Mouse (Mus musculus) kidney, adult 18-20 months (tissue): ENCODE data around the gene Olfr695.
"Not testable (repeated sequence)": the region's sequence is repeated elsewhere in the genome, so short reads cannot be mapped to it uniquely, and the experiment has no call there.

Experiments
- DNase-seq: peaks from one replicate; pipeline ENCODE4 v3.0.0; 2021

Olfr695 gene

DNA sequence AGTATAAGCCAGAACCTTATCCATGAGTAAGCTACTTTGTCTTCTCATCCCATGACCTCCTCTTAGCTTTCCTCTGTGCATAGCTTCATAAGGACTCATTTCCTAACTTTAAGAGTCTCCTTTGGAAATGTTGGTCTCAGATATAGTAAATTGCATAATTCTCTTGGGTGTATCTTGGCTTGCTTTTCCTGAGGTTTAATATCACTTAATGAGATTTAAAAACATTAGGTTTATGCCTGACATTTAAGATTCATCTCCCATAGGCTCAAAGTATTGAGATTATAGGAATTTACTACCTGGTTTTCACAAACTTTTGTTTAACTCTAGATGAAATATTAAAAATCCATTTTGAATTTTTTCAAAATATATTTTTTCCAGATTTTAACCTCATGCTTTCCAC lies at the start of gene Olfr695:
Gene Olfr695, minus strand, starts transcription at position 101 of the 400 bp plus-strand sequence.
- no peak for DNase-seq

DNA sequence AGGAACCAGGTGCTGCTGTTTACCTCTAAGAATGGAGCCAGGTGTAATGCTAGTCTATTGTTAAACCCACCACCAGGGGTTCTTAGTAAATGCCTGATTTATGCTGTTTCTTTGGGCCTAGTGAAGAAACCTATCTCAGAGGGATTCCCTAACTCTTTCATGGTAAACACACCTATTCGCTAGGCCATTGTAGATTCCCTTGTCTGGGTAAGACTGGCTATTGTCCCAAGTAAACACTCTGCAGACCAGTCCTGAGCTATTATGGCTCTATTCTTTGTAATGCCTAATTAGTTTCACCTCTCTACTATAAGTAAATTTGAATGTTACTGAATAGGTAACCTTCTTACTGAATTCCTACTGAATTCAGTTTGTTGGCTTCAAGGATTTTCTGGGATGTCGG lies 44.8 kb upstream of the Olfr695 start:
- DNase-seq: not testable (repeated sequence)

DNA sequence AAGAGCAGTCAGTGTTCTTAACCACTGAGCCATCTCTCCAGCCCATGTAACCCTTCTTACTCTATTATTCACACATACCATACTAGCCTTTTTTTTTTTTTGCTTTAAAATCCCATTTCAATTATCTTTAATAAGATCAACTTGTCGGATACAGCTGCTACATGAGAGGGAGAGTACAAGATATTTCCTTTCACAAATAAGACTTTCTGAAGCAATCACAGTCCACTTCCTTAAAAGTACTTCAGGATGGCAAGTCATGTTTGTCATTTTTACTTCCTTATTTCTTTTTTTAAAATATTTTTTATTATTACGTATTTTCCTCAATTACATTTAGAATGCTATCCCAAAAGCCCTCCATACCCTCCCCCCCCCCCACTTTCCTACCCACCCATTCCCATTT lies 42.6 kb upstream of the Olfr695 start:
- DNase-seq: no peak

DNA sequence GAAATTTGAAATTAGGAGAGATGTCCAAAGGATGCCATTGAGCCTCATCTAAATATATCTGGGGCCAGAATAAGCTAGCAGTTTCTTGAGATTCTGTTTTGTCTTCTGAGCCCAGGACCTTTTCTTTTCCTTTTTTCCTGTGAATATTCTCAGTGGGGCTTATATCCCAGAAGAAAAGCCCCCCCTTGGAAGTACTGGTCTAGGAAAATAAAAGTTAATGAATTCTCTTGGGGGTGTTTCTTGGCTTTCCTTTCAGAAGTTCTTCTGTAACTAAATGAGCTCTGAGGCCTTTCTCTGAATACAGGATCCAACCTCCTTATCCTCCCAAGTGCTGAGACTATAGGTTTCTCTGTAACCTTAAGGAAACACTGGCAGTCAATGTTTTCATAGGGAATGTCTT lies 39.1 kb upstream of the Olfr695 start, which contains the start of gene Olfr698:
Gene Olfr698, minus strand, starts transcription at position 101 of the 400 bp plus-strand sequence.
- no peak for DNase-seq

DNA sequence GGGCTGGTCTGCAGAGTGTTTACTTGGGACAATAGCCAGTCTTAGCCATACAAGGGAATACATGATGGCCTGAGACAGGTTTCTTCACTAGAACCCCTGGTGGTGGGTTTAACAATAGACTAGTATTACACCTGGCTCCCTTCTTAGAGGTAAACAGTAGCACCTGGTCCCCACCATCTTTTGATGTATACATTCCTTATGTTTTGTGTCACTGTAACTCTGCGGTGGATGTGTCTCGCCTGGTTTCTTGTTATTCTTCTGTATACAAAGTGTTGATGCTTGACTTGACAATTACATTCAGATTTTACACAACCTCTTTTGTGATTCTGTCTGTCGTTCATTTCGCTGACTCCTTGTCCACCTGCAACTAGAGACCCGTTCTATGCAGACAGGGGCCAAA lies 29.6 kb upstream of the Olfr695 start:
- DNase-seq: no peak

DNA sequence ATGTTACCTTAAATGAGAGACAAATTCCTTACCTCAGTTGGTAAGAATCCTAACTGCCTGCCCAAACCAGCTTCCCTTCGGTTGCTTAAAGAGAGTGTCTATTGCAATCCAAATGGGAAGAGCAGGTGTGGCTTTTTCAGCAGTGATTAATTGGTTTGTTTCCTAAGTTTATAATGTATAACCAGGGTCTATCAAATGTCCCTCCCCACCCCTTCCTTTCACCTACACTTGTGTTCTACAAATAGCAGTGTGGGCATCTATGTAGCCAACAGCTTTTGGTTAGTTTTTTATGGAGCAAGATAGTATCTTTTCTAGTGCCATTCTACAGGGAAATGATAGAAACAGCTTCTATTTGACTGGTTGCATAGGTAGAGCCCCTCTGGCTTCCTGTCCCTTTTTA lies 26.1 kb upstream of the Olfr695 start, which contains the start of gene Olfr697:
Gene Olfr697, minus strand, starts transcription at position 101 of the 400 bp plus-strand sequence.
- no peak for DNase-seq

DNA sequence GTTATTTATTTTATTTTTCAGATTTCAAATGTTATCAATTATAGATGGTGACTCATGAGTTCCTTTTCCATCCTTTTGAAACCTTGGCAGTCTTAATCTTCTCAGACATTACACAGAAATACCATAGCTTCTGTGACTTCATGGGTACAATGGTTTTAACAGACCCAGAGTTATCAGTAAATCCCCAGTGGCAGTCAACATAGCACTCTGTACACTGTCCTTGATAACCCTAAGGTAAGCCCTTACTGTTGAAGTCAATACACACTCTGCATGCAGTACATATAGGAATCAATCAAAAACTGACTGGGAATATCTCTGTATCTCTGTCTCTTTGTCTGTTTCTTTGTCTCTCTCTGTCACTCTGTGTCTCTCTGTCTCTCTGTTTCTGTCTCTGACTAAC lies 20.8 kb upstream of the Olfr695 start:
- DNase-seq: no peak

DNA sequence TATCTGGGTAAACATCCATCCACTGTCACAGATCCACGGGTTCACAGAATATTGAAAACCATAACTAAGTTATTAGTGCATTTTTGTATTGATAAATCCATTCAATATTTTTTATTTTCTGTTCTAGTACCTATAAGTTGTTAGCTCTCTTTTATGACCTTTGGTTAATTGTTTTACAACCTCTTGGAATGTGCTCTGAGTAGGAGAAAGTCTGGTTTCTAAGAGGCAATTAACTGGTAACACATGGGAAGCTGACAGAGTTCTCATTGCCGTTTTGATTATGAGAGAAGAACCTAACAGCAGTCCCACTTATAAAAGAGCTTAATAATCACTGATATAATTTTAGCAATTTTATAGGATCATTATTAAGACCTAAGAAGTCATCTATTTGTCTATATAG lies 17.5 kb upstream of the Olfr695 start:
- DNase-seq: no peak

DNA sequence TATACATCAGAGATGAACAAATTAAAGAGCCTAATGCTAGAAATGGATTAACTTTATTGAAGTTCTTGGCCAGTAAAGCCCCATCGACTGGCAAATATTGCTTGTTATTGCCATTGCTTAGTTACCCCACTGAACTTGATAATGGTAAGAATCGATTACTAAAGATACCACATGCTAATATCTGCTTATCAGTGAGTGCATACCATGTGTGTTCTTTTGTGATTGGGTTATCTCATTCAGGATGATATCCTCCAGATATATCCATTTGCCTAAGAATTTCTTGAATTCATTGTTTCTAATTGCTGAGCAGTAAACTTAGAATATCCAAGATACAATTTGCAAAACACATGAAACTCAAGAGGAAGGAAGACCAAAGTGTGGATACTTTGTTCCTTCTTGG lies 9.5 kb upstream of the Olfr695 start:
- DNase-seq: not testable (repeated sequence)

DNA sequence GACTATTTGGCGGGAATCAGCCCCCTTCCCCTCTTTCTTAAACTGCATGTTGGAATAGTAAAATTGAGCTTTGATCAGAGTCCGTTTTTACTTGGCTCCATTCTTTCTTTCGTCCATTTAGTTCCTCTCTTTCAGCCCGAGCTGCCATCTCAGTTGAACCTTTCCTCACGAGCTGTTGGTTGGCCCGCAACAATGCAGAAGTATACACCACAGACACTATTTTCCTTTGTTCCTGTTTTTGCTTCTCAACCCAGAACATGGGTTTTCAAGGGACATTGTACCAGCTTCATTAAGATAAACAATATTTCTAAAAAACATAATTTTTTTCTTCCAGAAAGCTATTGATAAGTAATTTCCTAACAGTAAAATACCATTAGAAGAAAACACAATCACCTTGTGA lies 4.7 kb downstream of the Olfr695 start:
- DNase-seq: no peak

DNA sequence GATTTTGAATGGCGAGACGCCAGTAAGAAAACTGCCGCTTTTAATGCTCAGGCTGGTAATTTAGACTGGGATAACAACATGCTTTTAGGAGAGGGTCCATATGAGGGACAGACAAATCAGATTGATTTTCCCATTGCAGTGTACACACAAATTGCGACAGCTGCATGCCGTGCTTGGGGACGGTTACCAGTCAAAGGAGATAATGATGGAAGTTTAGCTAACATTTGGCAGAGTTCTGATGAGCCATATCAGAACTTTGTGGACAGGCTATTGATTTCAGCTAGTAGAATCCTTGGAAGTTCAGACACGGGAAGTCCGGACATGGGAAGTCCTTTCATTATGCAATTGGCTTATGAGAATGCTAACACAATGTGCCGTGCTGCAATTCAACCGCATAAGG lies 8.5 kb downstream of the Olfr695 start:
- not testable (repeated sequence) for DNase-seq

DNA sequence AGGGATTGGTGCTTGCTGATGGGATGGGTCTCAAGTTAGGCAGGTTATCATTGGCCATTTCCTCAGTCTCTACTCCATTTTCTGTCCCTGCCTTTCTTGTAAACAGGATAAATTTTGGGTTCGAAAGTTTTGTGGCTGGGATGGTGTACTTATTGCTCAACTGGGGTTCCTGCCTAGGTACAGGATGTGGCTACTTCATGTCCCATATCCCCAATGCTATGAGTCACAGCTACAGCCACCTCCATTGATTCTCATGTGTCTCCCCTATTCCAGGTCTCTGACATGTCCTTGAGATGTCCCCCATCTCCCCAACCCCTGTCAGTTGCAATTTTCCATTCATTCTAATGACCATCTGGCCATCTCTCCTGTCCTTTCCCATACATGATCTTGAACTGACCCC lies 19.3 kb downstream of the Olfr695 start:
- no peak for DNase-seq

DNA sequence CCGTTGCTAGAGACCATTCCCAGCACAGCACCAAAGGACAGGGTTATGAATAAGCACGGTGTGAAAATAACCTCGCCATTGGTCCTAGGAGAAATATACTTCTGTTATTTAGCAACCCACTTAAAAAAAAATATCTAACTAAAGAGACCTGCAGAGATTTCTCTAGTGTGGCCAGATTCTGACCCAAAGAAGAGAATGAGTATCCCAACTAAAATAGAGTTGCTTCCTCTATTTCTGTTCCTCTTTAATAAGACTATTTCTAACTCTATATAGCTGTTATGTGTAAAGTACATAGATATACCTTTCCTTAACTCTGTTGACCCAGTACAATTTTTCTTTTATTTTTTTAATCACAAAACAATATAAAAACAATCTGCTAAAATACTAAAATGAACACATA lies 23.2 kb downstream of the Olfr695 start:
- DNase-seq: no peak

DNA sequence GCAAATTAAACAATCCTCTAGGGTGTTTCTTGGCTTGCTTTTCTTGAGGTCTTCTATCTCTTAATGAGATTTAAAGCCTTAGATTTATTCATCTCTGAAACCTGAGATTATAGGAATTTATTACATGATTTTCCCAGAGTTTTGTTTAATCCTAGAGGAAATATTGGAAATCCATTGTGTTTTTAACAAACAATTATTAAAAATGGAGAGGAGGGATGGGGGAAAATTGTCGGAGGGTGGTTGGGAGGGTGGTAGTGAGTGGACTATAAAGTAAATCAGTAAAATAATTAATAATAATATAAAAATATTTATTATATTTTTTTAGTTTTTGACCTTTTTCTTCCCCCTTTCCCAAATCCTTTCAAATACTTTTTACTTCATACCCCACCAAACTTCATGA lies 24.5 kb downstream of the Olfr695 start, which contains the start of gene Olfr694:
Gene Olfr694, minus strand, starts transcription at position 101 of the 400 bp plus-strand sequence.
- no peak for DNase-seq

DNA sequence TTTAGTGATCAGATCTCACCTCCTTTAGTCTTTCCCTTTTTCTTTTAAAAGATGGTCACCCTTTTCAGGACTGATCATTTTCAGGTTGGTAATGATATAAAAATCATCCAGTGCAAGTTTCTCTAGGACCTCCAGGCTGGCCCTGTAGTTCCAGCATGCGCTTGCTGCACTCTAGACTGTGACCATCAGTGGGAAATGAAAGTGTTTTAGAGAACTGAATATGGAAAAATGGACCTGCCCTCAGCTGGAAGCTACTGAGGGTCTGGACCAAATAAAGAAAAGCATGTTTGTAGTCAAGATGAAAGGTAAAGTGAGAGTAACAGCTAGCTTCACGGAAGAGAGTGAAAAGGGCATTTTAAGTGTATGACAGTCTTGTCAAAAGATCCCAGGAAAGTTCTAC lies 30.8 kb downstream of the Olfr695 start:
- no peak for DNase-seq

DNA sequence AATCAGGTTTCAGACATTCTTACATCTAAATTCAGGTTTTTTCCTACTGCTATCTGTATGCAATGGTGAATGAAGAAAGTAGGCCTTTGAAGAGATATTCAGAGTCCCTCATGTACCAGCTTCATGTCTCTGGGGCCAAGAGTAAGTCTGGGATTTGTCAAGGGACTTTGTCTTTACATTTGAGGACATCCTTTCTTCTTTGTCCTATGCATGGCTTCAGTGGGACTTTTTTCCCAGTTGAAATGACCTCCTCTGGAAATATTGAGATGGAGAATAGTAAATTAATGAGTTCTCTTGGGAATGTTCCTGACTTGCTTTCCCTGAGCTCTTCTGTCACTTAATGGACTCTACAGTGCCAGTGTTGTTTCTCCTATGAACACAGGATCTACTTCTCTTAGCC lies 35.7 kb downstream of the Olfr695 start, which contains the start of gene Olfr693:
Gene Olfr693, minus strand, starts transcription at position 101 of the 400 bp plus-strand sequence.
- DNase-seq: no peak
